Mouse (Mus musculus) embryo, embryonic 11.5 days (tissue): ENCODE data around the gene Ptpre.
"Not testable (repeated sequence)": the region's sequence is repeated elsewhere in the genome, so short reads cannot be mapped to it uniquely, and the experiment has no call there.

ENCODE experiments used
- DNase-seq: peaks from one replicate; pipeline ENCODE4 v3.0.0-alpha.2; 2012; ENCODE audit warnings: low read depth, low spot score

The Ptpre gene

DNA sequence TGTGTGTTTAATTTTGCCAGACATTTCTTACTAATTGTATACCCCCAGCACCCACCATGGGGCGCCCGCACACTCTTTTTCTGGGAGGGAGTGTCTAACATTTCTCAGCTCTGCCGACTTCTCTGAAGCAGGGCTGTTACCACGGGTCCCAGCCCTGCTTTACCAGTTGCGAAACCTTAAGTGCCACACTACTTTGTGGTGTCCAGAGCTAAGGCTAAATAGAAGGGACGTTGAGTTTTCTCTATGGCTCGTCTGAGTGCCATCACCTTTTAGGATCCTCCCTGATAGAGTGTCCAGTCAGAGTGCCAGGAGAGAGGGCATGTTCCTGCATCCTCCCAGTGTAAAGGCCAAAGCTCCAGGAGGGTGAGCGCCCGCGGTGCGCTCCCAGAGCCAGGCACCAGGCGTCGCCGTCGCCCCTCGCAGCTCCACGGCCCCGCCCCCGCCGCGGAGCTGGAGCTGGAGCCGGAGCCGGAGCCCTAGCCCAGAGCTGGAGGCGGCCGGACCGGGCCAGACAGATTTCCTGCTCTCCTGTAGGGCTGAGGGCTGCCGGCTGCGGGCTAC lies at the start of gene Ptpre:
Gene Ptpre (plus strand): TSS at position 141 of the 561 bp plus-strand sequence.
- peak; percentile 73 for DNase-seq

DNA sequence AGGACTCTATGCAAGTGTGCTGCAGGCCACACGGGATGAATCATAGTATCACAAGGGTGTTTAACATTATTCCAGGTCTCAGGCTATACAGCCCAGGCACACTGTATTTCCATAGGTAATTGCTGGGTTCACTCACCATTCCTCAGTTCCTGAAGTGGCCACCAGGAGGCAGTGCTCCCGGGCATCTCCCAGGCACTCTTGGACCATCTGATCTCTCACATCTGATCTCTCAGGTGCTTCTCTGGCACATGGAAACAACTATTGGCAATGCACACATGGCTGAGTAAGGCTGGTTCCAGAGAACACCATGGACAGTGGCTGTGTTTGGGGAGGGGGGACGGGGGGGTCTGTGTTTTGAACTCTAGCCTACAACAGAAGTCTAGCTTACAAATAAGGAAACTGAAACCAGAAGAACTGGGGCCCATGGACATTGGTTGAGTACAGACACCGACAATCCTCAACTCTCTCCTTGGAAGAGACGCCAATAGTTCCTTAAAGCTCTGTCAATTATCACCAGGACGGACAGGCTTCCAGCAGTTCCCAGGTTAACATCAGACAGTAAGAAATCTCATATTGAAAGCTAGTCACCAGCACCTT lies 49.0 kb upstream of the Ptpre start:
- DNase-seq = no peak

DNA sequence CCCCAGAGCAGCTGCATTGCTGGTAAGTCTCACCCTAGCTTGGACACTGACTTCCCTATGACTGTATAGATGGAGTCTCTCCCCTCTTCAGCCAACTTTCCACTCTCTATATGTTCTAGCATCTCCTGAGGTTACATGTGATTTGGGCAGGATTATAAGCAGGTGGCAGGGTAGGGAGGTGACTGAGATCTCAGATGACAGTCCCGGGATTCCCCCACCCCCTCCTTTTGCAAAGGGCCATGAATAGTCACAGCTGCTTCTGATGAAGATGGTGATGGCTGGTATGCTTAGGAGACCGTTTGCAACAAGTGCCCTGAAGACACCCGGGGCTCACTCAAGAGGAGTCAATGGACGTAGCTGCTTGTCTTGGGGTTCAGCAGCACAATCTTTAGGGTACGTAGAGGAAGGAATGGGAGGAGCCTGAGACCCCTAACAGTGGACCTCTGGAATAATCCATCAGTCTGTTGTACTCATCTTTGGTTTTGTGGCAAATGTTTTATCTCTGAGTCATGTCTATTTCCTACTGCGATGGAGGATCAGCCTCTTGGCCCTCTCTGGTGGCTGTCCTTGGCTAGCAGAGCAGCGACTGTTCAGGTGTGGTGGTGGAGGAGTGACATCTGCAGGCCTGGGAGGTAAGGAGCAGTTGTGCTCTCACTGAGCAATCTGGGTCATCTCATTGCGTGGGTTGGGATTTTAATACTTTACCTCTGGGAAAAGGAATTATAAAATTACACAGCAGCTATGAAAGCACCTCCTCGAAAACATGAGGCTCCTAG lies 47.4 kb upstream of the Ptpre start:
- no peak for DNase-seq

DNA sequence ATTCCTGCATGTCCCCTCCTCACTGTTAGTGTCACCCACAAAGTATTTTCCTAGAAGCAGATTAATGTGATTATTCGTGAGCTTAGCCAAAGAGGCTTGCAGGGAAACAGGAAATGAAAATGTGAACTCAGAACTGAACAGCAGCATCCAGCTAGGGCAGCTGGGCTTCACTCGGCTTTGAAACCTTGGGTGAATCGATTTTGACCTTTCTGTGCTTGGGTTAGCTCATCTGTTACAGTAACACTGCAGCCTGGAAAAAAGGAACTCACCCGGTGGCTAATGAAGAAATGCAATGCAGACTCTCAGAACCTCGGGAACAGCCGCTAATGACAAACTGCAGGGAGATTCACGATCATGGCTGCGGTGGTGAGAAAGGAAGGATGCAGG lies 46.8 kb upstream of the Ptpre start:
- DNase-seq = no peak

DNA sequence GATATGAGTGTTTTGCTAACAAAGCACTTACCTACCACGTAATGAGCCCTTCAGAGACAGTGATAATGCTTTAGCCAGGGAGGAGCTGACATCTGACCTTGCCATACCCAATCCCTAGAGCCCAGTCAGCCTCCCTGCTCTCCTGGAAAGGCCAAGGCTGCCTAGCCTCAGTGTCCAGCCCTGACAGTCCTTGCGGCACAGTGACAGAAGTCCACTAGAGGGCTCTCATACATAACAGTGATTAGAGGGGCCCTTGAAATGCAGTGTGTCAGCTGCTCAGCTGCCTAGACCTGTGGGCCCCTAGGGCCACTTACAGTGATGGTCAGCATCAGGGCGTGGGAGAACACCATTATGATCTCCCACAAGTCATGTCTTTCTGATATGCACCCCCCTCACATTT lies 42.0 kb upstream of the Ptpre start:
- no peak for DNase-seq

DNA sequence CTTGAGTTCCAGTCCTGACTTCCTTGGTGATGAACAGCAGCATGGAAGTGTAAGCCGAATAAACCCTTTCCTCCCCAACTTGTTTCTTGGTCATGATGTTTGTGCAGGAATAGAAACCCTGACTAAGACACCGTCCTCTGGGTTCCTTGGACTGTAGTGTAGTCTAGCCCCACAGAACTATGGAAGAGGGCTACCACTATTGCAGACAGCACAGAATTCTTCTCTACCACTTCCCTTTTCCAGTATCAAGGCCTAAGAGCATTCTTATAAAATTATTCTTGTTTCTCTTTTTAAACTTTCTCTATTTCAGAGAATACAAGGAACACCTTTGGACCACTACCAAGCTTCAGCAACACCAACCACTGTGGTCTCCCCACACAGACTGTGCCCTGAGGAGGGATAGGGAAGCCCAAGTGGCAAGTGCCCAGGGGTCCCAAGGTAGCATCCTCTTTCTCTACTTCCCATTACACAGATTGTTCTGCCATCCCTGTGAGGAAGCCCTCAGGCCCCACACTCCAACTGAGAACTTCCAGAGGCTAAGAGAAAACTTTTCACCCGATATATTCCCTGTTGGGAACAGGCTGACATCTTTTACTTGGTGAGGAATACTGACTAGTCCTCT lies 38.6 kb upstream of the Ptpre start:
- no peak for DNase-seq

DNA sequence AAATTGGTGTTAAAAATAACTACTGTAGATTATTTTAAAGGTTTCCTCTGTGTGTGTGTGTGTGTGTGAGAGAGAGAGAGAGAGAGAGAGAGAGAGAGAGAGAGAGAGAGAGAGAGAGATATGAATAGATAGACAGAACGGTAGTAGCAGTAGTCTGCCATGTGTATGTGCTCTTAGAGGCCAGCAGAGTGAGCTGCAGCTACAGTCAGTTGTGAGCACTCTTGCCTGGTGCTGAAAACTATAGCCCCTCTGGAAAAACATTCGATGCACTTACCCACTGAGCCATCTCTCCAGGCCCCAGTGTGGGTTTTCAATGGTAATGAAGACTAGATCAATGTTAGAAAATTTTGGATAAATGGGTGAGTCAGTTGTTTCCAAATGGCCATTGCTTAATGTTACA lies 37.9 kb upstream of the Ptpre start:
- DNase-seq = no peak

DNA sequence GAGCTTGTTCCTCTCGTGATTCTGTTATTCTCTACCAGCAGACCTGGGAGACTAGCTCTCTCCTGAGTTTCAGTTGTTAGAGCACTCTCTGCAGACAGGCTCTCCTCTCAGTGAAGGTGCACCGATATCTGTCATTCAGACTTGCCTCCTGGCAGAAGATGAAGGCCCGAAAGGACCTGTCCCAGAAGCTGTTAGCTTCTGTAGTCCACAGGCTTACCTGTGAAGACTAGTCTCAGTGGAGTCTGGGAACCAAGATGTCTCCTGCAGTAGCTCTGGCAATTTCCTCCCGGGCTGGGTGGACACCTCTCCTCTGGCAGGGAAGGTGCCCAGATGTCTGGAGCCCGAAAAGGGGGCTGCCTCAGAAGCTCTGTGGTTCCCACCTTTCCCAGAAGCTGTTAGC lies 30.8 kb upstream of the Ptpre start:
- DNase-seq = not testable (repeated sequence)

DNA sequence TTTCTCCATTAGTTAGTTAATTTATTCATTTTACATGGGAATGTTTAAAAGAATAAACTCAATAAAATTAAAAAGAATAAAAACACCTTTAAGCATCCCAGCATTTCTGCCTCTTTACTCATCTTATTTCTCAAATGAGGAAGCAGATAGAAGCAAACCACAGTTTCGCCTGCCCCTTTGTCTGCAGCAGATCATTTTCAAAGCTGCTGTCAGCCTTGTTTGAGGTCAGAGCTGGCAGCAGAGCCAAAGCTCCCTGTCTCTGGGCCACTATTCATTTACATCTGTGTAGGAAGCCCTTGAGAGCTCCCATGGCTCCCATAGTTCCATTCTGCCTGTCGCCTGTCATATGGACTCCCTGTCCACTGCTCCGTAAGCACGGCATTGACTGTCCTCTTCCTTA lies 28.7 kb upstream of the Ptpre start:
- no peak for DNase-seq

DNA sequence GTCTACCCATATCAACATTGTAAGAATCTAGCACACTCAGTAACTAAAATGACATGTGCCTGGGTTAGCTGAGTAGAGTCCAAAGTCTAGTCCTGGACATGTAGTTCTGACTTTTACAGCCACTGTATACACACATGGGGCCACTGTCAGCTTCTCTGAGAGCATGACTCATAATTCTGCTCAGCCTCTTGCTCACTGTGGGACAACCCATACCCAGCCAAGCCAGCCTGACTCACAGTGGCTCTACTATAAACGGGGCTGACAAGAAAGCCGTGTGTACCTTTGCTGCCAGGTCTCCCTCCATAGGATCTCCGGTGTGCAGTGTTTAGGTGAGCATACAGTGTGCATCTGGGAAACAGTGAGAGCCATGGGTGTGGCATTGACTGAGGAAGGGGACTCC lies 28.0 kb upstream of the Ptpre start:
- DNase-seq = no peak

DNA sequence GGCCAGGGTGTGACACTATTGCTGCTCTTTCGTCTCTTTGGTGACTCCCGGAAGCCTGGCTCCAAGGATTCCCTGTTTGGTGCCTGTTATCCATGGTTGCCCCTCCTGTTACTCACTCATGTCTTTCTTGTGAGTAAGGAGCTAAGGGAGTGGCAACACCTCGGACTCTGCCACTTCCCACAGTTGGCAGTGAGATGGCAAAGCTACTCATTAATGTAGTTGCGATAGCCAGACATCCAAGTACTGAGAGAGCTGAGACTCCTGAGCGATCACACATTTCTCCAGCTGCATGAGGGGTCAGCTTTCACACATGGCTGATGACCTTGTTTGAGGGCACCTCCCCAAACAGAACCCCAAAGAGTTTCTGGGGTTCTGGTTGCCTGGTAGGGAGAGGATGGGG lies 26.9 kb upstream of the Ptpre start:
- no peak for DNase-seq

DNA sequence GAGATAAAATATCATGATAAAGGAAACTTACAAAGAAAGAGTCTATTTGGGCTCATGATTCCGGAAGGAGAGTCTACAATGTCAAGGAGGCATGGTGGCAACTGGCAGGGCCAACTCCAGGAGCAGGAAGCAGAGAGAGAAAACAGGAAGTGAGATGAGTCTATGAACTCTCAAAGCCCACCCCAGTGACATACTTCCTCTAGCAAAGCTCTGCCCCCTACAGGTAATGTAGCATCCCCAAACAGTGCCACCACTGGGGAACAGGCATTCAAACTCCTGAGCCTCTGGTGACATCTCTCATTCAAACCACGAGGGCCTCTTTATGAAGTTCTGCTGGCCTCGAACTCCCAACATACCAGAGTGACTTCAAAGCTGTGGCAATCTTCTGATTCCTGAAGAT lies 25.6 kb upstream of the Ptpre start:
- DNase-seq = no peak

DNA sequence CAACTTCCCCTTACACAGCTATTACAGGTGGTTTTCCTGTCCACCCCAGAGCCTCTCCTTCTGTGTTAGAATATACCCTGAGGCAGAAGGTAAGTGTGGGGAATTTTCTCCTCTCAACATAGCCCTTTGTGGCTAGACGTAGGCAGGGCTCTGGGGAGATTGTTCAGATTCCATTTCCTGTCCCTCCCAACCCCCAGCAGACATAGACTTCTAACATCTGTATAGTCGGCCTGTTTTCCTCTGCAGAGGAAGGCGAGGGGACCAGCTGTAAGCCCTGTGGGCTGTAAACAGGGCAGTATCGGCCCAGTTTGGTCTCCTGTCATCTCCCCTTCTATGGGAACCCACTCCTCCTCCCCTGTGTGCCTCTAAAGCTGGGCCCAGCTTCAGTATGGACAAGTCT lies 20.1 kb upstream of the Ptpre start:
- DNase-seq = no peak

DNA sequence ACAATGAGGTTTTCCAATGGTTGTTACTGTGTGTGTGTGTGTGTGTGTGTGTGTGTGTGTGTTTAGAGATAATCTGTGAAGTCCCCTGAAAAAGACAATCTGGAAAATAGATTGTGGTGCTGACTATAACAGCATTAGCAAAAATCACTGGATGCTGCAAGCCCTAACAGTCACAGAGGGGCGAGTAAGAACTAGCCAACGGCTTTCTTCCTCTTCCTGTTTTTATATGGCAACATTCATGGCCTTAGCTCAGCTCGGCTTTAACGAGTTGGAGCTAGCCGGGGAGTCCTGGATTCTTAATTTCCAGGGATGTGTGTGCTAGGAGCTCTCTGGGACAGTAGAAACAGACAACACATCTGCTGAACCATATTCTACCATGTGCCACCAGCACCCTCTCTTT lies 17.0 kb upstream of the Ptpre start:
- DNase-seq = no peak

DNA sequence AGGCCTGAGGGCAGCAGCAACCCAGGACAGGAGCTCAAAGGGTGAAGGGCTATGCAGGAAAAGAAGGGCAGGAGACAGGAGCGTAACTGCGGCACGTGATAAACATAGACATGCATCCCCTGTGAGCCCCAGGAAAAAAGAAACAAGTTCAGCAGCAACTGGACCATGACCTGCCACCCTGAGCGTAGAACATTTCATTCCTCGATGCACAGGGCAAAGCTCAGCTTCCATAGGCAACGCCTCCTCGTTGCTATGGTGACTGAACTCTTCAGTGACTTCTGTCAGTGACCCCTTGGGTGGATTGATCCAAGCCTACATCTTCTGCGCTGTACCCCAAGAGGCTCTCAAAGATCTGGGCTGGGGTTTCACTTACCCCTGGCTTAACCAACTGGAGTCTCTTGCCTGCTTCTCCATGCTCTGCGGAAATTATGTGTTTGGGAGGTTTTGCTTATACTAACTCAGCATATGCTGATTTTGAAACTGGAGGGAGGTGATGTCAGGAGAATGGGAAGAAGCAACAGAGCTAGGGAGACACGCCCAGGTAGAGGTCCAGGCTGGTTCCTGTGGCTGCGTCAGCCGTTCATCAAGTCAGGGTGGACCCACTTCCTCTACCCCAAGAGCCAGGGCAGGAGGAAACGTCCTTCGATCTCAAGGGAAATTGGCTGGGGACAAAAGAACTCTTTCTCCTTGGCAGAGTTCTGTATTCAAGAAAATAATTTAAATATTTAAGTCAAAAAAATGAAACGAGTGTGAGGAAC lies 15.3 kb upstream of the Ptpre start:
- DNase-seq = no peak

DNA sequence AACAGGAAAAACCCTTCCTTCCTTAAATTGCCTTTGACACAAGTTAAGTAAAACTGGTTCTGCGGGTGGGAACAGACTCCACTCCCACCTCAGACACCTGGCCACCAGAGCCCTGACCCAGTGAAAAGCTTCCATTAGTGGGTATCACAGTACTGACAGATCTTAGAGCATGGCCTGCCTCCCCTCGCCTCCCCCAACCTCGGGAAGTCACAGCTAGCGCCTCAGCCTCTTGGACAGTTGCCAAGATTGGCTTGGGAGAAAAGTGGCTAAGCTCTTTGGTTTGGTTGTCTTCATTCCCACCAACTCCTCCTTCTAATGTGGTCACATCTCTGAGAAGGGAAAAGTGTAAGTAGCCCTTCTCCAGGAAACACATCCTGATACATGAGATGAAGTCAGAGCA lies 13.3 kb upstream of the Ptpre start:
- no peak for DNase-seq

DNA sequence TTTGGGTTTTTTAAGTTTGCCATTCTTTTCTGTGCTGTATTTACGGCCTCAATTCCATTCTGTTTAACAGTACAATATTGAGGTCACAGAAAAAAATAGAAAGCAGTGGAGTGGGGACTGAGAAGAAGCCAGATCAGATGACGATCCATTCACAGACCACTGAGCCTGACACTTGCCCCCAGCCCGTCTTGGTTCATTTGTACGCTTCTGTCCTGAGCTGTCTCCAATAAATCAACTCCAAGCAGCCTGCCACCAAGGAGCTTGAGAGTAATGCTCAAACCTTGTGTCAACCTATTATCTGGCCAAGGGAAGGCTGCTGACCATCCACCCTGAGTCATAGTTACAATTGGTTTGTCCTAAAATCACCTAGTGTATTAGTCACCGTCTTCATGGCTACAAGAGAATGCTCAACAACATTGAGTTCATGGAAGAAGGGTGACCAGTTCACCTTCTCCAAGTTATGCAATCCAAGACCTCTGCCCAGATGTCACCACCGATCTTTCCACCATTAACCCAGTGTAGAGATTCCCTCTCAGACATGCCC lies 12.8 kb upstream of the Ptpre start:
- DNase-seq = no peak

DNA sequence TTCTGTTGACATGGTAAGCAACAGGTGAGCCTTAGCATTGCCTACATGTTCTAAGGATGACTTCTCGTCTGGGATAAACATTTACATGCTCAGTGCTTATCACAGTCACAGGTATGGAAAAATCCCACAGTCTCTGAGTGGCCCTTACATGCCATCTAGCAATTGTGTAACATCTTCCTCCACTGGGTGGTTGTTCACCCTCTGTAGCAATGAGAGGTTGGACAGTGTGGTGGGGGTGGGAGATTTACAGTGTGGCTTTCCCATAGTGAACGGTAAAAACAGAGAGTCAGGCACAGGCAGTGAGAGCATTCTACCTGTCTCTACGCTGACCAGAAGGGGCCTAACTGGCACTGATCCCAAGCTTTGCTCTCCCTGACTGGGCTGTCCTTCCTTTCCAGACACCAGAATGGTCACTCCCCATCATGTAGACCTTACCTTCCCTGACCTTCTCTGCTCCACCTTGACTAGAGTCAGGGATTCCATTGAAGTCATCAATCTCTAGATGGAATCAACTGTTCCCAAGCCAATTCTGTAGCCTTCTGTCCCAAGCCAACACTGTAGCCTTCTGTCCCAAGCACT lies 10.6 kb upstream of the Ptpre start:
- no peak for DNase-seq

DNA sequence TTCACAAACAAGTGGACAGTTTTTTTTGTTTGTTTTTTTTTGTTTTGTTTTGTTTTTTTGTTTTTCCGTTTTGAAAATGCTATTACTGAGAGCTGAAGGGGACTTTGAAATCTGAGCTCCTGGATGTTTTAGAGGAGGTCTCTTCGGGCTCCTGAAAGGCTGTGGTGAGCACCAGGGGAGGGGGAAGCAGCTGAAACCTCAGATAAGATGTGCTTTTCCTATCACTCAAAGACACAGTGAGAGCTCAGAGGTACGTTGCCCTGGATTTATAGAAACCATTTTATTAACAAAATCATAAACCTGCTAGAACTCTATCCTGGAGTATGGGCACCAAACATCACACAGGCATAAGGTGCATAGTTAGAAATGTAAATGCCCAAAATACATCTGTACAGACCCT lies 10.1 kb upstream of the Ptpre start:
- DNase-seq = no peak

DNA sequence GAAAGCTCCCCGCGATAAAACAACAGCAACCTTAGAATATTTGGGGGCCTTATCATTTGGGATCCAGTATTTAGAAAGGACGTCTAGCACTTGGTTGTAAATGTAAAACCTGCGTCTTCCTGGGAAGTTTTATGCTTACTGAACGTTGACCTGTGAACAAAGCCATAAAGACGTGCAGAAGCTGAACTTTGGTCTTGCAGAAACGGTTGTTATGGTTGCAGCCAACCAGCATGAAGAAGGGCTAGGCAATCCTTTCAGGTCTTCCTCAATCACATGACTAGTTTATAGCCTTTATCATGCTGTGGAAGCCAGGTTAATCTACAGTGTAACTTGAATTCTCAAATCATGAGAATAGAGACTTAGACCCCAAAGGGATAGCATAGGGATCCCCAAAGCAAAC lies 8.8 kb upstream of the Ptpre start, which contains the start of gene Clrn3:
Gene Clrn3 (minus strand): TSS at position 140 of the 400 bp plus-strand sequence.
- DNase-seq = no peak

DNA sequence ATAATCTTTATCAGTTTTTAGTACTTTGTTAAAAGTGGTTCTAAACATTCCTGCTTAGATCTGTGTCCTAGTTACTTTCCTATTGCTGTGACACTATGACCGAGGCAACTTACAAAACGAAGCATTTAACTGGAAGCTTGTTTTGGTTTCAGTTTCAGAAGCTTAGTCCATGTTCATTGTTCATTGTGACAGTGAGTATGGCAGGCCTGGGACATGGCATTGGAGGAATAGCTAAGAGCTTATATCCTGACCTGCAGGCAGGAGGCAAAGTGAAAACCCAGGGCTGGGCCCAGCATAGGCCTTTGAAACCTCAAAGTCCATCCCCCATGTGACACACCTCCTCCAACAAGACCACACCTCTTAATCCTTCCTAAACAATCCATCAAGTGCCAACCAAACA lies 8.2 kb upstream of the Ptpre start:
- no peak for DNase-seq
